Mouse (Mus musculus): ENCODE measurements around the gene Dynlt1a. TPM values are rescaled to one million over a fixed set of nuclear protein-coding genes. Genes with fewer than 3 reads are reported as not detected.
"Not testable (repeated sequence)": the region's sequence is repeated elsewhere in the genome, so short reads cannot be mapped to it uniquely, and the experiment has no call there.

Gene Dynlt1a
- polyA plus RNA-seq, 1 experiment from 2014 or later = 13.3 TPM

GRCm38 (mm10) chr17:6279205-6279604 lies 38.1 kb downstream of the Dynlt1a start:
- DNase-seq (ENCODE audit: low spot score); ATAC-seq (replicated peaks; ENCODE audit: low FRiP score); H3K27me3 ChIP-seq (replicated peaks; ENCODE audit: control insufficient read depth, insufficient read depth, low read length); H3K4me1 ChIP-seq (replicated peaks; ENCODE audit: control insufficient read depth, insufficient read depth, low read length); H3K9ac ChIP-seq (ENCODE audit: low read depth, low read length); H3K4me2 ChIP-seq; H3K36me3 ChIP-seq (ENCODE audit: control insufficient read depth, insufficient read depth, low read length); H3K4me3 ChIP-seq (ENCODE audit: low read depth, low read length); H3K9me3 ChIP-seq (ENCODE audit: control insufficient read depth, low read length); H3K27ac ChIP-seq (ENCODE audit: low read depth, low read length): not testable (repeated sequence)
- 68% methylated on average over 8 of the region's 8 CpGs for WGBS

GRCm38 (mm10) chr17:6274693-6275092 lies 42.6 kb downstream of the Dynlt1a start:
- not testable (repeated sequence) for H3K27ac ChIP-seq (ENCODE audit: low read depth, low read length); H3K27me3 ChIP-seq (replicated peaks; ENCODE audit: control insufficient read depth, insufficient read depth, low read length); H3K9me3 ChIP-seq (ENCODE audit: control insufficient read depth, low read length); H3K4me1 ChIP-seq (replicated peaks; ENCODE audit: control insufficient read depth, insufficient read depth, low read length); H3K4me2 ChIP-seq; DNase-seq (ENCODE audit: low spot score); ATAC-seq (replicated peaks; ENCODE audit: low FRiP score); H3K36me3 ChIP-seq (ENCODE audit: control insufficient read depth, insufficient read depth, low read length); H3K9ac ChIP-seq (ENCODE audit: low read depth, low read length); H3K4me3 ChIP-seq (ENCODE audit: low read depth, low read length)
- WGBS = 80% methylated on average over 4 of the region's 6 CpGs

GRCm38 (mm10) chr17:6271970-6272369 lies 45.3 kb downstream of the Dynlt1a start:
- DNase-seq (ENCODE audit: low spot score); H3K36me3 ChIP-seq (ENCODE audit: control insufficient read depth, insufficient read depth, low read length): not testable (repeated sequence)

DNA sequence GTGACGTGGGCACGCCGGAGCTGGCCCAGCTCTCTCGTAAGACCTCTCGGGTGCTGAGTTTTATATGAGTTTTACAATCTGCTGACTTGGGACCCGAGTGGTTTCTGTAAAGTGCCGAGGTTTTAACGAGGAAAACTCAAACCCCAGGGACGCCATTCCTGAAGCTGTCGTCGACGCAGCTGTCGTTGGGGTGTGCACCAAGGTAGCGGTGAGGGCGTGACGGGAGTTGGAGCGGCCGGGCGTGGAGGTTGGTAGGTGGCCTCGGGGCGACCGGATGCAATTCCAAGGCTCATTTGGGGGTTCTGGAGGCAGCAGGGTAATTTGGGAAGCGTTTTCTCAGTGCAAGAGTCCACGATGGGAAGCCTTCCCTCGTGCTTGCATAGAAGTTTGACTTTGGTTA lies 46.5 kb downstream of the Dynlt1a start:
- not testable (repeated sequence) for H3K9ac ChIP-seq (ENCODE audit: low read depth, low read length); H3K27ac ChIP-seq (ENCODE audit: low read depth, low read length); H3K9me3 ChIP-seq (ENCODE audit: control insufficient read depth, low read length); H3K27me3 ChIP-seq (replicated peaks; ENCODE audit: control insufficient read depth, insufficient read depth, low read length); H3K36me3 ChIP-seq (ENCODE audit: control insufficient read depth, insufficient read depth, low read length); H3K4me1 ChIP-seq (replicated peaks; ENCODE audit: control insufficient read depth, insufficient read depth, low read length)
- WGBS = 2% methylated on average over 23 of the region's 25 CpGs
- peak overlapping the region; percentile 56 for H3K4me3 ChIP-seq (ENCODE audit: low read depth, low read length)
- peak overlapping the region; percentile 61 for H3K4me2 ChIP-seq
- ATAC-seq (replicated peaks; ENCODE audit: low FRiP score) (peak; percentile 13), DNase-seq (ENCODE audit: low spot score) (peak; percentile 46)

More at GRCm38 (mm10) chr17:6271970-6272369, 45.3 kb downstream of the Dynlt1a start:
- not testable (repeated sequence) for H3K27ac ChIP-seq (ENCODE audit: low read depth, low read length); ATAC-seq (replicated peaks; ENCODE audit: low FRiP score); H3K4me3 ChIP-seq (ENCODE audit: low read depth, low read length); H3K9me3 ChIP-seq (ENCODE audit: control insufficient read depth, low read length); H3K4me1 ChIP-seq (replicated peaks; ENCODE audit: control insufficient read depth, insufficient read depth, low read length); H3K27me3 ChIP-seq (replicated peaks; ENCODE audit: control insufficient read depth, insufficient read depth, low read length); H3K4me2 ChIP-seq; H3K9ac ChIP-seq (ENCODE audit: low read depth, low read length)
- 70% methylated on average over 6 of the region's 6 CpGs for WGBS

GRCm38 (mm10) chr17:6269876-6270831 lies 47.1 kb downstream of the Dynlt1a start:
- not testable (repeated sequence) for H3K9ac ChIP-seq (ENCODE audit: low read depth, low read length)

DNA sequence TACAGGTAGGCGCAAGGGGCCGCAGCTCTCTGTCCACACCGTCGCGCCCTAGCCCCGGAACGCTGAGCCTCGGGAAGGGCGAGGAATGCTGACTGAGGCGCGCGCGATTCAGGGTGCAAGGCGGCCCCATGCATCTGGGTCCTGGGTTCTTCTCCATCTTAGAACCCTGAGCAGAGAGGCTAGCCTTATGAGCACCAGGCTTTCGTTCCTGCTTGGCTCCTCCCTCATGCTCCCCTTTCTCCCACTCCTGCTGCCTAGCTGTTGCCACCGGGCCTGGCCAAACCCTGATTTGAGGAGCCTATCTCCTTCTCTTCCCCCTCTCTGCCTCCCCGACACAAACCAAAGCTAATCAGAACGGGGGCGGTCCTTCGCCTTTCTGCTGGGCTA lies 60.2 kb downstream of the Dynlt1a start:
- 0 out of 2 replicates have a peak overlapping the region, but pooled peaks have one; percentile 14 for H3K4me2 ChIP-seq
- H3K9me3 ChIP-seq (ENCODE audit: control insufficient read depth, low read length); ATAC-seq (replicated peaks; ENCODE audit: low FRiP score); H3K9ac ChIP-seq (ENCODE audit: low read depth, low read length); H3K27ac ChIP-seq (ENCODE audit: low read depth, low read length); H3K4me3 ChIP-seq (ENCODE audit: low read depth, low read length); H3K27me3 ChIP-seq (replicated peaks; ENCODE audit: control insufficient read depth, insufficient read depth, low read length); H3K36me3 ChIP-seq (ENCODE audit: control insufficient read depth, insufficient read depth, low read length); H3K4me1 ChIP-seq (replicated peaks; ENCODE audit: control insufficient read depth, insufficient read depth, low read length): not testable (repeated sequence)
- DNase-seq (ENCODE audit: low spot score) = peak; percentile 6
- 0% methylated on average over 8 of the region's 20 CpGs for WGBS

More at GRCm38 (mm10) chr17:6269876-6270831, 47.1 kb downstream of the Dynlt1a start:
- H3K27me3 ChIP-seq (replicated peaks; ENCODE audit: control insufficient read depth, insufficient read depth, low read length); H3K4me1 ChIP-seq (replicated peaks; ENCODE audit: control insufficient read depth, insufficient read depth, low read length); H3K27ac ChIP-seq (ENCODE audit: low read depth, low read length); H3K9me3 ChIP-seq (ENCODE audit: control insufficient read depth, low read length); H3K36me3 ChIP-seq (ENCODE audit: control insufficient read depth, insufficient read depth, low read length): not testable (repeated sequence)
- ATAC-seq (replicated peaks; ENCODE audit: low FRiP score) = peak; percentile 71
- peak overlapping the region; percentile 61 for H3K4me2 ChIP-seq
- peak overlapping the region; percentile 56 for H3K4me3 ChIP-seq (ENCODE audit: low read depth, low read length)
- DNase-seq (ENCODE audit: low spot score) = peak; percentile 37
- WGBS = 2% methylated on average over 58 of the region's 84 CpGs

DNA sequence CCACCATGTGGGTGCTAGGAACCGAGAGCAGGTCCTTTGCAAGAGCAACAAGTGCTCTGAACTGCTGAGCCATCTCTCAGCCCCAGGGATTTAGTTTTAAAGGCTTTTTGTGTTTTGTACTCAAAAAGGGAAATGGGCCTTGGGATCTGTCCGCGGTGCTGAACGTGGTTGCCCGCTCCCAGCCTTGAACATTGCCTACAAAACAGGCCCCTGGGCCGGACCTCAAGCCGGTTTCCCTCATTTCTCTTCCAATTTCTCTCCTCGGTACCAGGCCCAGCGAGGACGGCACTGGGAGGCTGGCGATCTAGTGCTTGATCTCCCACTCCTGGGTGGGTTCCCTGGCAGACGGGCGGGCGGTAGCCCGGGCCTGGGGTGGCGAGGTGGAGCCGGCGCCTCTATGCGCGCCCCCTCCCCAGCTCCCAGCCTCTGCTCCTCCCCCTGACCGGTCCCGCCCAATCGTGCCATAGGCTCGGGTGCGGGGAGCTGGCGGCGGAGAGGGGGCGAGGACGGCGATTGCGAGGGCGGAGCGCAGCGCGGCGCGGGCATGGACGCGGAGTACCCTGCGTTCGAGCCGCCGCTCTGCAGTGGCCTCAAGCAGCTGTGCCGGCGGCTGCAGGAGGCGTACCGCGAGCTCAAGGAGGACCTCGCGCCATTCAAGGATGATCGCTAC lies 60.8 kb downstream of the Dynlt1a start, which contains the start of gene Tmem181a:
Gene Tmem181a (plus strand): TSS at position 461 of the 670 bp plus-strand sequence.
- H3K36me3 ChIP-seq (ENCODE audit: control insufficient read depth, insufficient read depth, low read length); H3K27me3 ChIP-seq (replicated peaks; ENCODE audit: control insufficient read depth, insufficient read depth, low read length); H3K9me3 ChIP-seq (ENCODE audit: control insufficient read depth, low read length); DNase-seq (ENCODE audit: low spot score); ATAC-seq (replicated peaks; ENCODE audit: low FRiP score); H3K4me3 ChIP-seq (ENCODE audit: low read depth, low read length); H3K4me1 ChIP-seq (replicated peaks; ENCODE audit: control insufficient read depth, insufficient read depth, low read length); H3K9ac ChIP-seq (ENCODE audit: low read depth, low read length); H3K27ac ChIP-seq (ENCODE audit: low read depth, low read length): not testable (repeated sequence)
- H3K4me2 ChIP-seq = 0 out of 2 replicates have a peak within 1 kb of the TSS, but pooled peaks have one; percentile 14
- WGBS = 4% methylated on average over 18 of the region's 51 CpGs
